8 mouse cellular contexts compared by ENCODE assay signal in the genomic region with DNA sequence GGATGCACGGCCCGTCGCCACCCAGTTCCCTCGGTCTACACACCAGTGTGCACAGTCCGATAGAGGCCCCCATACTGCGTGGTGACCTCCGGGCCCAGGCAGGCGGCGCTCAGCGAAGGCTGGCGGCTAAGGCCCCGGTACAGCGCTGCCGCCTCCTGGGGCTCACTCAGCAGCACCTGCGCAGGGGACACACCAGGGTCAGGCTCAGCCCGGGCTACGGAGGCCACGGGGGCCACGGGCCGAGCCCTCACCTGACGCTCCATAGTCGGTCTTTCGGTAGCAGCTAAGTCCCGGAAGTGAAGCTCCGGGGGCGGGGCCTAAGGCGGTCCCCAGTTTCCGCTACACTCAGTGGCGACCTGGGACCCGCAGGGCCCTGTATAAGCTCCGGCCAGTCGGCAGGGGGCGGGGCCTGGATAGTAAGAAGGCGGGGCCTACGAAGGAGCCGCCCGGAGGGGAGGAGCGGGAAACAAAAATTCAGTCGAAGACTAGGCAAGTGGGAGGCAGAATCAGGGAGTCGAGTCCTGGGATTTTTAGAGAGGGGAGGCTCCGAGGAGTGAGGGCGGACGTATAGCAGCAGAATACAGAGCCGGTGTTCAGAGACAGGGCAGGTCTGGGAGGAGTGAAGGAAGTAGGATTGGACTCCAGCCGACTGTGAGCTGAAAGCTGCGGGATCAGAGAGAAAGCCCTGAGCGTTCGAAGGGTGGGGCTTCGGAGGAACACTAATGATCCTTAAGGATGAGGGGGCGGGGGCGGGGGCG. TPM values are rescaled to one million over a fixed set of nuclear protein-coding genes. Genes with fewer than 3 reads are reported as not detected.
DNase-seq lines count a peak whose midpoint lies in the region; ATAC-seq and TF ChIP-seq lines count a peak whose summit lies in the region.

A gene (minus strand): TSS at position 423 of the 758 bp plus-strand sequence.

- H3K27ac ChIP-seq in MEL (ENCODE audit: control insufficient read depth, low read depth, low read length) = peak within 1 kb of the TSS; percentile 86
- peak within 1 kb of the TSS; percentile 68 for H3K27ac ChIP-seq in cerebellum, adult 2 months (ENCODE audit: insufficient read depth, low read length)
- peak within 1 kb of the TSS; percentile 74 for H3K27ac ChIP-seq in forebrain, postnatal 0 days (ENCODE audit: low read depth, low read length)
- peak within 1 kb of the TSS; percentile 82 for H3K27ac ChIP-seq in lung, embryonic 15.5 days

- H3K4me2 ChIP-seq in forebrain, postnatal 0 days (ENCODE audit: low read depth) = peak within 1 kb of the TSS; percentile 98
- H3K4me2 ChIP-seq in lung, embryonic 15.5 days = peak within 1 kb of the TSS; percentile 99

- H3K4me3 ChIP-seq in MEL (ENCODE audit: control insufficient read depth in 1 of 2, insufficient read depth in 1 of 2, low read depth in 2 of 2, low read length in 2 of 2) = peak within 1 kb of the TSS; percentile 77 to 82
- H3K4me3 ChIP-seq in cerebellum, adult 2 months (replicated peaks; ENCODE audit: insufficient read depth, low read depth, low read length) = peak within 1 kb of the TSS; percentile 61
- H3K4me3 ChIP-seq in forebrain, postnatal 0 days (ENCODE audit: low read depth, low read length) = peak within 1 kb of the TSS; percentile 44
- peak within 1 kb of the TSS; percentile 71 for H3K4me3 ChIP-seq in lung, embryonic 15.5 days

- ATAC-seq in forebrain, postnatal 0 days = peak; percentile 90
- ATAC-seq in lung, embryonic 15.5 days (ENCODE audit: borderline replicate concordance, extremely low read depth, low FRiP score, low TSS enrichment) = peak; percentile 96

- TF ChIP-seq CTCF in MEL (IDR thresholded peaks at IDR 0.05 in 2 of 3, conservative IDR thresholded peaks at IDR 0.05 in 1 of 3; ENCODE audit: control insufficient read depth in 1 of 3, insufficient read depth in 1 of 3, low read depth in 2 of 3, low read length in 3 of 3, poor library complexity in 1 of 3, severe bottlenecking in 1 of 3) = no peak
- TF ChIP-seq CTCF in cerebellum, adult 2 months (IDR thresholded peaks at IDR 0.05; ENCODE audit: borderline replicate concordance, insufficient read depth, low read depth, low read length) = no peak
- peak; percentile 6; the same call in 1 of the 2 replicates for TF ChIP-seq CTCF in forebrain, postnatal 0 days (IDR thresholded peaks at IDR 0.05; ENCODE audit: low read depth)

- WGBS in cerebellum, adult 2 months = under 1% methylated on average over 52 of the region's 52 CpGs
- 2% methylated on average over 51 of the region's 52 CpGs for WGBS in forebrain, postnatal 0 days
- under 1% methylated on average over 52 of the region's 52 CpGs for WGBS in lung, embryonic 15.5 days

- H3K27me3 ChIP-seq in MEL (ENCODE audit: control insufficient read depth in 1 of 2, insufficient read depth in 2 of 2, low read length in 2 of 2) = no peaks in the 10 kb centered on the region
- H3K27me3 ChIP-seq in cerebellum, adult 2 months (ENCODE audit: control insufficient read depth, insufficient read depth, low read length) = no peaks in the 10 kb centered on the region
- no peaks in the 10 kb centered on the region for H3K27me3 ChIP-seq in forebrain, postnatal 0 days (ENCODE audit: insufficient read depth, low read length)
- no peaks in the 10 kb centered on the region for H3K27me3 ChIP-seq in lung, embryonic 15.5 days

- TF ChIP-seq EP300 in MEL (IDR thresholded peaks at IDR 0.05; ENCODE audit: low read depth in 1 of 2, low read length in 2 of 2) = no peak

- peaks cover 3 to 10% of the 10 kb centered on the region in 2 experiments; a peak in 3 of 4 replicates for H3K4me1 ChIP-seq in MEL (ENCODE audit: control insufficient read depth in 1 of 2, insufficient read depth in 2 of 2, low read length in 2 of 2)
- peaks cover 15% of the 10 kb centered on the region for H3K4me1 ChIP-seq in cerebellum, adult 2 months (ENCODE audit: control insufficient read depth, insufficient read depth, low read length)
- H3K4me1 ChIP-seq in forebrain, postnatal 0 days (ENCODE audit: insufficient read depth) = no peaks in the 10 kb centered on the region
- peaks cover 18% of the 10 kb centered on the region for H3K4me1 ChIP-seq in lung, embryonic 15.5 days

- peak; percentile 97 for DNase-seq in MEL (ENCODE audit: low read depth, low spot score)
- DNase-seq in cerebellum, adult 2 months = peak; percentile 92 to 93
- DNase-seq in forebrain, postnatal 0 days = peak; percentile 83
- DNase-seq in heart, postnatal 4 days = peak; percentile 97
- peak; percentile 80 to 81 for DNase-seq in layer of hippocampus, adult 8-10 months (ENCODE audit: low spot score in 2 of 2)
- peak; percentile 91 for DNase-seq in ovary, adult 18-20 months (ENCODE audit: low spot score)
- DNase-seq in thymus, postnatal 0 days (ENCODE audit: low spot score) = peak; percentile 93

- H3K9ac ChIP-seq in MEL (ENCODE audit: control insufficient read depth, low read depth, low read length, poor library complexity, severe bottlenecking) = peak within 1 kb of the TSS; percentile 93
- H3K9ac ChIP-seq in forebrain, postnatal 0 days = peak within 1 kb of the TSS; percentile 67
- peak within 1 kb of the TSS; percentile 72 for H3K9ac ChIP-seq in lung, embryonic 15.5 days

- H3K79me2 ChIP-seq in MEL (ENCODE audit: control insufficient read depth, insufficient read depth, low read length, poor library complexity) = peaks cover 10% of the 10 kb centered on the region

- no peaks in the 10 kb centered on the region for H3K9me3 ChIP-seq in MEL (replicated peaks; ENCODE audit: insufficient read depth, low read length)
- H3K9me3 ChIP-seq in forebrain, postnatal 0 days (ENCODE audit: low read length) = no peaks in the 10 kb centered on the region
- no peaks in the 10 kb centered on the region for H3K9me3 ChIP-seq in lung, embryonic 15.5 days

- no peaks in the 10 kb centered on the region; a peak in 1 of 4 replicates for H3K36me3 ChIP-seq in MEL (ENCODE audit: control insufficient read depth in 1 of 2, insufficient read depth in 2 of 2, low read length in 2 of 2)
- peaks cover 50% of the 10 kb centered on the region for H3K36me3 ChIP-seq in forebrain, postnatal 0 days (ENCODE audit: insufficient read depth)
- H3K36me3 ChIP-seq in lung, embryonic 15.5 days = peaks cover 20% of the 10 kb centered on the region

- peak; percentile 43 to 86; a peak in 3 of 4 replicates for TF ChIP-seq POLR2A in MEL (IDR thresholded peaks at IDR 0.05; ENCODE audit: control insufficient read depth in 1 of 2, insufficient read depth in 1 of 2, low read depth in 1 of 2, low read length in 2 of 2, poor library complexity in 1 of 2)
- TF ChIP-seq POLR2A in cerebellum, adult 2 months (IDR thresholded peaks at IDR 0.05; ENCODE audit: borderline replicate concordance, insufficient read depth, low read length) = no peak

- TF ChIP-seq RAD21 in MEL (IDR thresholded peaks at IDR 0.05; ENCODE audit: low read depth, low read length) = no peak

TF ChIP-seq in MEL, 35 proteins besides CTCF, POLR2A, EP300 and RAD21:
- TF ChIP-seq MYC (IDR thresholded peaks at IDR 0.05; ENCODE audit: low read depth, low read length) = no peak
- TF ChIP-seq SIN3A (IDR thresholded peaks at IDR 0.05; ENCODE audit: low read length) = peak; percentile 78
- TF ChIP-seq MYB (IDR thresholded peaks at IDR 0.05; ENCODE audit: low read depth, low read length) = no peak
- TF ChIP-seq KAT2A (conservative IDR thresholded peaks at IDR 0.05; ENCODE audit: low read depth, low read length) = no peak
- TF ChIP-seq ETS1 (IDR thresholded peaks at IDR 0.05; ENCODE audit: low read depth, low read length) = no peak
- no peak for TF ChIP-seq POLR2AphosphoS5 (IDR thresholded peaks at IDR 0.05; ENCODE audit: borderline replicate concordance, low read depth, low read length)
- peak; percentile 69 for TF ChIP-seq ZMIZ1 (IDR thresholded peaks at IDR 0.05; ENCODE audit: low read depth, low read length)
- no peak for TF ChIP-seq USF1 (IDR thresholded peaks at IDR 0.05; ENCODE audit: low read depth, low read length)
- no peak for TF ChIP-seq UBTF (IDR thresholded peaks at IDR 0.05; ENCODE audit: borderline replicate concordance, insufficient read depth, low read depth, low read length)
- peak; percentile 93 for TF ChIP-seq ELF1 (IDR thresholded peaks at IDR 0.05; ENCODE audit: low read depth, low read length)
- 0 out of 2 replicates have a peak, but pooled peaks have one; percentile 24 for TF ChIP-seq TCF12 (IDR thresholded peaks at IDR 0.05; ENCODE audit: low read depth, low read length)
- TF ChIP-seq MAZ (IDR thresholded peaks at IDR 0.05; ENCODE audit: low read depth, low read length) = 0 out of 2 replicates have a peak, but pooled peaks have one; percentile 51
- TF ChIP-seq NELFE (IDR thresholded peaks at IDR 0.05; ENCODE audit: low read depth, low read length) = peak; percentile 87
- peak; percentile 69 for TF ChIP-seq MXI1 (IDR thresholded peaks at IDR 0.05; ENCODE audit: low read depth, low read length)
- TF ChIP-seq MEF2A (IDR thresholded peaks at IDR 0.05; ENCODE audit: extremely low read depth, insufficient replicate concordance, low read depth, low read length, poor library complexity, severe bottlenecking) = no peak
- 0 out of 2 replicates have a peak, but pooled peaks have one; percentile 18 for TF ChIP-seq TBP (IDR thresholded peaks at IDR 0.05; ENCODE audit: low read depth, low read length)
- peak; percentile 84 for TF ChIP-seq POLR2AphosphoS2 (IDR thresholded peaks at IDR 0.05; ENCODE audit: low read length)
- TF ChIP-seq NRF1 (IDR thresholded peaks at IDR 0.05; ENCODE audit: insufficient read depth, low read depth, low read length, poor library complexity, severe bottlenecking) = no peak
- peak; percentile 77; the same call in 1 of the 2 replicates for TF ChIP-seq HCFC1 (IDR thresholded peaks at IDR 0.05; ENCODE audit: low read depth, low read length)
- no peak for TF ChIP-seq GATA1 (IDR thresholded peaks at IDR 0.05; ENCODE audit: low read depth, low read length)
- no peak for TF ChIP-seq ZKSCAN1 (IDR thresholded peaks at IDR 0.05; ENCODE audit: low read depth, low read length)

RNA-seq across cellular contexts. Expression of the gene that starts here (rescaled TPM):
- 57.5 and 76.1 TPM in 2 replicates for total RNA-seq in MEL (2012; rRNA removed)
- 10 to 100 TPM in 1 of 2 experiments, not detected in 1; 69.0 TPM for polyA plus RNA-seq in MEL (2012; ENCODE audit: insufficient read depth in 1 of 2, insufficient read length in 2 of 2, low read depth in 1 of 2, low replicate concordance in 2 of 2, missing spikeins in 1 of 2)
- 69.6 and 83.5 TPM in 2 replicates for polyA plus RNA-seq in cerebellum, adult 2 months (2012; rRNA removed)
- total RNA-seq in forebrain, postnatal 0 days (2014; rRNA removed) = 24.5 and 27.9 TPM in 2 replicates
- polyA plus RNA-seq in forebrain, postnatal 0 days (2015; fragmentation: Nextera tagmentation; extraction: Ambion mirVana) = 28.2 and 30.0 TPM in 2 replicates
- total RNA-seq in heart, postnatal 4 days (2021) = 10 to 100 TPM; 42.2 to 45.1 TPM
- 10 to 100 TPM; 33.9 to 45.8 (median 35.5) TPM for total RNA-seq in layer of hippocampus, adult 8-10 months (2022)
- 57.8 and 59.1 TPM in 2 replicates for polyA plus RNA-seq in lung, embryonic 15.5 days (2015; fragmentation: Nextera tagmentation; extraction: Ambion mirVana)
- 48.0 and 51.4 TPM in 2 replicates for polyA plus RNA-seq in thymus, postnatal 0 days (2015; fragmentation: Nextera tagmentation; extraction: Ambion mirVana)

Comparison
In these comparisons a context has a peak if more than half of its experiments do, and no peak if none do; other contexts are left out.
1. Peak in every context shown above with its lines: DNase-seq, ATAC-seq, H3K4me3 ChIP-seq and H3K27ac ChIP-seq.